Mouse (Mus musculus) right cerebral cortex, postnatal 4 days (tissue): ENCODE data around the gene Slc43a2.

Experiments
- DNase-seq: peaks from one replicate; pipeline ENCODE4 v3.0.0-alpha.2; 2022

Slc43a2 gene

DNA sequence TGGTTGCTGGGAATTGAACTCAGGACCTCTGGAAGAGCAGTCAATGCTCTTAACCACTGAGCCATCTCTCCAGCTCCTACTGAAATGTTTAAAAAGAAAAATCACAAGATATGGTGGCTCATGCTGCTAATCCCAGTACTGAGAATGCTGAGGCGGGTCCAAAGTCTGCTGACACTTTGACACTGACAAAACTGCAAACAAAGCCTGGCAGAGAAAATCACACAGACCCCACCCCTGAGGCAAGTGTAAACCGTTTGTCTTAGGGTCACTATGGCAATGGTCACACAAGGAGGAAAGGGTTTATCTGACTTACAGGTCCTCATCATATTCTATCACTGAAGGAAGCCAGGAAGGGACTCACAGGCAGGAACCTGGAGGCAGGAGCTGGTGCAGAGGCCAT, 84.1 kb downstream of the Slc43a2 start:
- DNase-seq, result no peak

GRCm38 (mm10) chr11:75619133-75619532, 87.6 kb downstream of the Slc43a2 start:
- no peak for DNase-seq

GRCm38 (mm10) chr11:75620136-75620780, 88.8 kb downstream of the Slc43a2 start:
- DNase-seq, result no peak

DNA sequence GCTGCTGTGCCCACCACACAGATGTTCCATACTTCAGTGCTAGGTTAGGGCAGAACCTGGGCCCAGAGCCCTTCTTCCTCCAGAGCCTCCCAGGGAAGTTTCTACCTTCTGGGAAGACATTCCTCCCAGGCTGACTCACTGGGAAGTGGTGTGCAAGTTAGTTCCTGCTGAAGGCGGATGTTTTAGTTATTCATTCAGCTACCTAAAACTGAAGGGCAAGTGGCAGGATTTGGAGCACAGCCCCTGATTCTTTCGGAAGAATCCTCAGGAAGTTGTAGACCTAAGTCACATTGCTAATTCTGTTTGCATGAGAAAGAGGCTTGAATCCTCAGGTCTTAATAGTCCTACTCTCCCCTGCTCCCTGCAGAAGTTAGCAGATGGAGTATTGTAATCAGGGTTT, 89.9 kb downstream of the Slc43a2 start:
- no peak for DNase-seq

DNA sequence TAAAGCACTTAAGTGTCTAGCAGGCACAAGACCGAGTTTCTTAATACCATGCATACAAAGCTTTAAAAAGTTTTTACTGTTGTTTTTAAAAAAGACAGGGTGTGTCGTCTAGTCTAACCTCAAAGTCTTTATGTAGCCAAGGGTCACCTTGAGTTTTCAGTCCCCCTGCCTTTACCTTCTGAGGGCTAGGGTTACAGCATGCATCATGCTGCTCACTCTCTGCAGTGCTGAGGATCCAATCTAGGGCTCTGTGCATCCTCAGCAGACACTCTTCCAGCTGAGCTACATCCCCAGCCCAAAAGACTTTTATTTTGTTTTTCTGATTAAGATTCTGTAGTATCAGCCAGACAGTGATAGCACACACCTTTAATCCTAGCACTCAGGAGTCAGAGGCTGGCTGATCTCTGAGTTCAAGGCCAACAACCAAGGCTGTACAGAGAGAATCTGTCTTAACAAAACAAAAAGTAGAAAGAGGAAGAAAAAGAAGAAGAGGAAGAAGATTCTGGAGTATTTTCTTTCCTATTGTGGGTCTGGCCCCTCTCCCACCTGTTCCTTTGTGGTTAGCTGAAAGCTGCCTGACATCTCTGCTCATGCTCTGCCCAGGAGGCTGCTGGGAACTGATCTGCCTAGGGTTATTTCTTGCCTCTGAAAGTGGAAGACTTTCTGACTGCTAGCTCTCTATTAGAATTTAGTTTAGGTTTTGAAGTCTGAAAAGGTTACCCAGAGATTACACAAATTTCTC, 91.3 kb downstream of the Slc43a2 start:
- no peak for DNase-seq

GRCm38 (mm10) chr11:75624102-75624554, 92.6 kb downstream of the Slc43a2 start:
- no peak for DNase-seq

DNA sequence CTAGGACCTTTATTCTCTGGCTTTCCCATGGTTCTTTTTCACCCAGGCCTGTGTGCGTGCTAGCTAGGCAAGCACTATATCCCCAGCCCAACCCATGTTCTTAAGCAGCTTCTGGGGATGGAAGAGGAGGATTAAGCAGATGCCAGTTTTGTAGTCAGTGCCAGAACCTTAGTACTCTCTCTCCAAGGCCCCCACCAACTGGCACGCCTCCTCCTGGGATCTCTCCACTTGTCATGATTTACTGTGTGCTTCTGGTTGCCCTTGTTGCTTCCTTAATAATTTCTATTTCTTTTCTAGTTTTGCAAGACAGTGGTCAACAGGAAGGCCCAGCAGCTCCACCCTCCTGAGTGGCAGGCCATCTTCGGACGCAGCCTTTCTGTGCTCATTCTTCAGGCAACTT, 94.3 kb downstream of the Slc43a2 start:
- DNase-seq, result no peak
